Mouse (Mus musculus) cerebellum, adult 2 months (tissue): ENCODE data around the gene Dapk1.
A peak's percentile ranks its signal among the peaks of the same experiment; 100 is the strongest.

ENCODE experiments used
- CTCF ChIP-seq: fragments of 200-500 bp; IDR thresholded peaks from 2 replicates; pipeline ENCODE4 v1.5.1; 2011; ENCODE audit warnings: low read depth, mild to moderate bottlenecking, control low read depth, low read length, moderate library complexity, borderline replicate concordance; ENCODE audit not compliant: insufficient read depth
- POLR2A ChIP-seq: fragments of 200-500 bp; IDR thresholded peaks from 2 replicates; pipeline ENCODE4 v1.6.1; 2011; ENCODE audit warnings: low read length, control low read depth, borderline replicate concordance; ENCODE audit not compliant: insufficient read depth

DNA sequence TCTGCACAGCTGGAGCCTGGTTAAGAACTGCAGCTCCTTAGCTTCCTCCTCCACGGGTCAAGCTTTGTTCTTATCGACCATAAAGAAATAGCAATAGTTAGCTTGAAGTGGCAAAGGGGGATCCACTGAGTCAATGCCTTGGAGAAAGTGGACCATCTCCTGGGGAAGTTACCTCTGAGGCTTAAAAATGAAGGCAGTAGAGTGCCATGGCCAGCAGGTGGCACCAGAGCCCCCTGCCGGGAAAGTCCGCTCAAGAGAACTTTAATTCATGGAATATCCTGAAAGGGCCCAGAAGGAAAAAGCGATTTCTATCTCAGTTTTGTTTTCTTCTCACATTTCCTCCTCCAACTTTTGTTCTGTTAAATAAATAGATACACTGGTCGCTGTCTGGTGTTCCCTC, 157.4 kb downstream of the Dapk1 start:
- peak; percentile 44; the same call in 1 of the 2 replicates for TF ChIP-seq CTCF
- no peak for TF ChIP-seq POLR2A
